Mouse (Mus musculus): ENCODE measurements at regions not wholly inside any gene's neighbourhood (a gene's known extent, or its start where the extent isn't known, plus 50 kb on each side); places are given as distances from the start of the nearest gene placed in this dataset.
A peak's percentile ranks its signal among the peaks of the same experiment; 100 is the strongest.

DNA sequence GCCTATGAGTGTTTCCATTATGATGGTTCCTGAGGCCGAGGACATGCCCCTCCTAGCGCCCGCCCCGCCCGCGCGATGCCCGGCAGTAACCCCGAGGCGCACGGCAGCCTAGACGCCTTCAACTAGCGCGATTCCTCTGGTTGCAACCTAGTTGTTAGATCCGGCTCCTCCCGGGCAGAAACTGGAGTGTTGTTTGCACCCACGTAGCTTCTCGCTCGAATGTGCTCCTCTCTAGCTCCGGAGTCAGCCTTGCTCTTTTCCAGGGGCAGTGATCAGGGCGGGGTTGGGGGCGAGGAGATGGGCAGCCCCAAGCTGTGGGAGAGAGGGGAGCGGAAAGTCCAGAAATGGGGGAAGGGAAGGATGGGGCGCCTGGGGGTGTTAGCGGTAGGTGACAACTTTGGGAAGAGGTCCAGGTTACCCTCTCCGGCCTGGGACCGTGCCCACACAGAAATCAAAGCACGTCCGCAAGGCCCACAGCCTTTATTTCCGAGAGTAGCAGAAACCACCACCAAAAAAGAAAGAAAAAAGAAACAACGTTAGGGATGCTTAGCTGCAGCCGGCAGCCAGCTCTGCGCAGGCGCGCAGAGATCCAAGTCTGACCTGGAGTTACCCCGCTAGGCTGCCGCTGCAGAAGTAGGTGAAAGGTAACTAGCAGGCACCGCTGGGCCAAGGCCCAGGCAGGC is 58.1 kb upstream of the Abca1 start:
- DNase-seq: peak; percentile 76

DNA sequence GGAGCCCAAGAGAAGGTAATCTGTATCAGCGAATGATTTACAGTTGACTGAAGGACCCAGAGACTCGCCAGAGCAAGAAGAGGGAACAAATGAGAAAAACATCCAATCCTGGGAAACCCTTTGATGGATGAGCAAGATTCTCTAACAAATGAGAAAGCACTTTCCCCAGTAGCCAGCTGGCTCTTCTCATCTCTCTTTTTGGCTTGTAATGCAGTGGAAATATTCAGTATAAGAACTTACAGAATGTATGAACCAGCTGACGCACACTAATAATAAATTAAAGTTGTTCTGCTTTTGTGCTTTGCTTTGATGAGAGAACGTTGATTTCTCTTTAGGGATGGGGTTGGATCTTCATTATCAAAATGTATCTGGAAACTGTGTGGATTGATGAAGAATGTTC is 52.8 kb upstream of the Abca1 start:
- no peak for DNase-seq

DNA sequence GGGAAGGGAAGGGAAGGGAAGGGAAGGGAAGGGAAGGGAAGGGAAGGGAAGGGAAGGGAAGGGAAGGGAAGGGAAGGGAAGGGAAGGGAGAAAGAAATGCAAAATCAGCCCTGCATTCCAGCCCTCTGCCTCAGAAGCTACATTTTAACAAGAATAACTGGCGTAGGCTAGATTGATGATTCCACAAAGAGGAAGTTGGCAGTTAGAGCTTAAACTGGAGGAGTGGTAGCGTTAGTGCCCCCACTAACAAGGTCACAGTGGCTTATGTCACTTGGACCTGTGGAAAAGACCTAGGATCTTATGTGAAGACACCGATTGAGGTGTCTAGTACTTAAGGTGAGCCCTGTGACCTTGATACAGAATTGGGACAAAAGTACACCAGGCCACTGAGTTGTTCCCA is 51.0 kb upstream of the Abca1 start:
- no peak for DNase-seq
